Mouse (Mus musculus) embryonic facial prominence, embryonic 13.5 days (tissue): ENCODE measurements around the gene Ikzf4. TPM values are rescaled to one million over a fixed set of nuclear protein-coding genes. Genes with fewer than 3 reads are reported as not detected.
A peak's percentile ranks its signal among the peaks of the same experiment; 100 is the strongest.

Experiments
- ATAC-seq: fragments of 200-750 bp; cut with Nextera tagmentation; 2 replicates; pipeline ENCODE4 v1.8.0; 2017; ENCODE audit warnings: low read depth; ENCODE audit not compliant: insufficient number of reproducible peaks, insufficient read depth, low FRiP score, low TSS enrichment
- H3K27ac ChIP-seq: fragments of 300-500 bp; sonication (generic); 2 replicates; pipeline ENCODE4 v1.5.1; 2015; ENCODE audit warnings: moderate library complexity, mild to moderate bottlenecking, inconsistent platforms
- H3K27me3 ChIP-seq: fragments of 300-500 bp; sonication (generic); 2 replicates; pipeline ENCODE4 v1.6.1; 2015; ENCODE audit warnings: mild to moderate bottlenecking, inconsistent platforms
- H3K36me3 ChIP-seq: fragments of 300-500 bp; sonication (generic); 2 replicates; pipeline ENCODE4 v1.6.1; 2015; ENCODE audit warnings: mild to moderate bottlenecking, inconsistent platforms
- H3K4me1 ChIP-seq: fragments of 300-500 bp; sonication (generic); 2 replicates; pipeline ENCODE4 v1.6.1; 2015; ENCODE audit warnings: inconsistent platforms
- H3K4me2 ChIP-seq: fragments of 300-500 bp; sonication (generic); 2 replicates; pipeline ENCODE4 v1.6.1; 2015; ENCODE audit warnings: moderate library complexity, mild to moderate bottlenecking, inconsistent platforms
- H3K4me3 ChIP-seq: fragments of 300-500 bp; sonication (generic); 2 replicates; pipeline ENCODE4 v1.5.1; 2015; ENCODE audit warnings: mild to moderate bottlenecking, inconsistent platforms
- H3K9ac ChIP-seq: fragments of 300-500 bp; sonication (generic); 2 replicates; pipeline ENCODE4 v1.6.1; 2015; ENCODE audit warnings: mild to moderate bottlenecking, inconsistent platforms
- H3K9me3 ChIP-seq: fragments of 300-500 bp; sonication (generic); 2 replicates; pipeline ENCODE4 v1.6.1; 2016; ENCODE audit warnings: inconsistent platforms
- WGBS: fragments of 180-500 bp; shearing (Covaris S2); methylation state at CpG from one replicate; pipeline ENCODE4 v1.1.7; 2015; ENCODE audit warnings: mixed read lengths; 5-methylcytosine and 5-hydroxymethylcytosine counted together
- polyA plus RNA-seq: library from polyadenylated mRNA; unstranded; fragments of >200 nt; fragmentation: Nextera tagmentation; extraction: Ambion mirVana; gene quantifications from 2 replicates; pipeline ENCODE4 v1.2.1, GENCODE M21; 2015

The Ikzf4 gene
- 5.3 and 5.5 TPM in 2 replicates for polyA plus RNA-seq

DNA sequence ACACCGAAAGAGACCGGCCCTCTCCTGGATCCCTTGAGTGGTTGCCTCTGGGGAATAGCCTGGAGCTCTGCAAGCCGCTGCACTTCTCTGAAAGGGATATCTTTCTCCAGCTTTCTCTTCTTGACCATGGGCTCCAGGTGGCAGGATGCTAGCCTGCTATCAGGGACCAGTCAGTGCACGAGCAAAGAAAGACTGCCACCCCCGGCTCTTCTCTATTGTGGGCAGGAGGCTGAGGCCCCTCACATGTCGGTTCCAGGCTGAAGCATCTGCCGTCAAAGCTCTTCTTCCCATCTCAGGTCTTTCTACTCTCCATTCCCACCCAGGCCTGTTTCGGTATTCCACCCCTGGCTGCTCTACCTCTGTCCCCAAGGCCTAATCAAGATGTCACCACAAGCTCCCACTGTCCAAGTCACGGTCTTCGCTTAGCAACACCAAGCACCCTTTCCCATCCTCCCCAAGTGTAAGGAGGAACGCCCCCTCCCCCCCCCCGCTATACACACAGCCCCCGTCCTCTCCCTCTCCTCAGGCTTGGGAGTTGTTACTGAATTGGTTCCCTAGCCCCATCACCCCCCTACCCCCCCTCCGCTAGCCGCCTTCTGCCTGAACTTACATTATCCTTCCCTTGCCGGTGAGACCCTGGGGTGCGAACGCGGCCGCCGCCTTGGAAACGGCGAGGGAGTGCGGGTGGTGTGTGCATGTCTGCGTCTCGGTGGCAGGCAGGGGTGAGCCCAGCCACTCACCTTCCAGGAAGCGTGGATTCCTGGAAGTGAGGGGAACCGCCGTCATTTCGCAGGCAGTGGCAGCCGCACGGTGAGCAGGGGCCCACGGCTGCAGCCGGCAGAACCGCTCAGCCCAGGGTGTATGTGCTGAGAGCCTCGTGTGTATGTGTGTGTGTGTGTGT is at the start of gene Ikzf4:
TSS of gene Ikzf4 (minus strand) at position 881 of the 901 bp plus-strand sequence.
- Histone ChIP-seq H3K9me3 (no peaks in the 10 kb centered on the region), H3K36me3 (peaks cover 18% of the 10 kb centered on the region), H3K27me3 (no peaks in the 10 kb centered on the region), H3K4me2 (peak within 1 kb of the TSS; percentile 75), H3K4me3 (peak within 1 kb of the TSS; percentile 57), H3K27ac (peak within 1 kb of the TSS; percentile 80), H3K4me1 (peaks cover 25% of the 10 kb centered on the region), H3K9ac (peak within 1 kb of the TSS; percentile 79)
- peak; percentile 68 for ATAC-seq
- 2% methylated on average over 36 of the region's 36 CpGs for WGBS

DNA sequence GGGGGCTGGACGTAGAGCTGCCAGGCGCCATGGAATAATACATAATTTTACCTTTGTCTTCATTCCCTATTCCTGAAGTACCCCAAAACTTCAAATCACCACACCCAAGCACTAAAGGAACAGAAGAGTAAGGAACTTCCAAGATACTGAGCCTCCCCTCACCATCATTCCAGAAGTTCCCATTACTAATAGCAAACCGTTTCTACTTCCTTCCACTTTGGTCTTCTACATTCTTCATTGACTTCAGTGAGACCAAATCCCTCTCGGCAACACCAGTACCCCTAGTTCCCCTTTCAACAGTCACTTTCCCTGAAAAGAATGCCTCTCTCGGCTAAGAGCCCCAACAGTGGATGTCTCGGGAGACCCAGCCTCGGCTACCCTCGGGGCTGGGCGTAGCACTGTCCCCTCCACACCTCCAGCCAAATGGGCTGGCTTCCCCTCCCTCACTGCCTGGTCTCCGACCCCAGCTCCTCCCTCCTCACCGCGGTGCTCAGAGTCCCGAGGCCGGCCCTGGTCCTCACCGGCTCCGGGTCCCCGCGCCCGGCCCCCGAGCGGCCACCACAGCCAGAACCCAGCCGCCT is 49.7 kb upstream of the Ikzf4 start:
- H3K4me1 ChIP-seq: peaks cover 12% of the 10 kb centered on the region
- no peaks in the 10 kb centered on the region for H3K9me3 ChIP-seq
- H3K27me3 ChIP-seq: no peaks in the 10 kb centered on the region
- peak overlapping the region; percentile 99 for H3K27ac ChIP-seq
- peak overlapping the region; percentile 96 for H3K9ac ChIP-seq
- no peak for ATAC-seq
- H3K4me3 ChIP-seq: peak overlapping the region; percentile 97
- 2% methylated on average over 22 of the region's 22 CpGs for WGBS
- peak overlapping the region; percentile 70 for H3K4me2 ChIP-seq
- H3K36me3 ChIP-seq: peaks cover 24% of the 10 kb centered on the region

DNA sequence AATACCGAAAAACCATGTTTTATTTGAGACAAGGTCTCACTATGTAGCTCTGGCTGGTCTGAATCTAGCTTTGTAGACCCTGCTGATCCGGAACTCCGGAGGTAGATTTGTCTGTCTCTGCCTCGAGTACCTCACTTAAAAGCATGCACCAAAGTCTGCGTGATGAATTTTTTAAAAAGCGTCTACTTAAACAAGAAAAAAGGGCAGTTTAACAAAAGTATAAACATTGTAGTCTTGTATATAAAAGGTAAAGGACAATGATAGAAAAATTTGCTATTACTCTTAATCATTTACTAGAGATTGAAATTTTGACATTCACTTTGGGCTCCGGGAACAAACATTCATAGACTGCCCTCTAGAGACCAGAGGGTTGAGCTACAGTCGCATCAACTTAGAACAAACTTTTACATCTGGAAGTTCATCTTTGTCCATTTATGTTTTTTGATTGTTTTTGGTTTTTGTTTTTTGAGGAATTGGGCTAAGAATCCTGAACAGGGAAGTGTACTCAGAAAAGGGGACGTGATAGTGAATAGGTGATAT is 28.7 kb upstream of the Ikzf4 start:
- Histone ChIP-seq H3K27ac (peak overlapping the region; percentile 34; the same call in 1 of the 2 replicates), H3K4me1 (peaks cover 13% of the 10 kb centered on the region), H3K9ac (peak overlapping the region; percentile 77), H3K36me3 (peaks cover 22% of the 10 kb centered on the region), H3K27me3 (no peaks in the 10 kb centered on the region), H3K9me3 (no peaks in the 10 kb centered on the region), H3K4me2 (peak overlapping the region; percentile 92), H3K4me3 (peak overlapping the region; percentile 65)
- WGBS: 4% methylated on average over 9 of the region's 9 CpGs
- no peak for ATAC-seq

DNA sequence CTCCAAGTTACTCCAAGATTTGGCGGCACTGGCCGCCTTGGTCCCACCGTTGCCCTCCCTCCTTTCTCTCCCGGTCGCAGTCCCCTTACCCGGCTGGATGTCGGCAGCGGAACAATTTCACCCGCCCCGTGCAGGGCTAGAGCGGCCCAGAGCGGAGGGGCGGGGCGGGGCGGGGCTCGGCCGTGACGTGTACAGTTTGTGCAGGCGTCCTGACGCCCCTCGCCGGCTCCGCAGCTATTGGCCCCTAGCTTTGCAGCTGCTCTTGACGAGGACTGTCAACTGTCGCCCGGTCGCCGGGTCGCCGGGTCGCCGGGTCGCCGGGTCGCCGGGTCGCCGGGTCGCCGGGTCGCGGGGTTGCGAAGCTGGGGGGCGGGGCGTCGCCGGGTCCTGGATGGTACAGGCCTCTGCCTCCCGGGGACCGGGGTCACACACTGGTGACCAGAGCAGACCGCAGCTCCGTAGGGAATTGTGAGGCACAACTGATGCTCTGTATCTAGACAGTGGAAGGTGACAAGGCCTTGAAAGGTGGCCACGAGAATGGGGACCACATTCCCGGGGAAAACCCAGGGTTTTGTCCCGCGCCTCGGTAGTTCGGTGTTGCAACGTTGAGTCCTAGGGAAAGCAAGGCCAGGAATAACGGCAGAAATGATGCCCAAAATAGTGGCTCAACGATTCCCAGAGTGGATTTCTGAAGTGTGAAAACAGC is 28.1 kb upstream of the Ikzf4 start, which contains the start of gene Suox:
TSS of gene Suox (minus strand) at position 311 of the 706 bp plus-strand sequence.
- peak within 1 kb of the TSS; percentile 77 for H3K9ac ChIP-seq
- WGBS: under 1% methylated on average over 60 of the region's 60 CpGs
- ATAC-seq: peak; percentile 86

DNA sequence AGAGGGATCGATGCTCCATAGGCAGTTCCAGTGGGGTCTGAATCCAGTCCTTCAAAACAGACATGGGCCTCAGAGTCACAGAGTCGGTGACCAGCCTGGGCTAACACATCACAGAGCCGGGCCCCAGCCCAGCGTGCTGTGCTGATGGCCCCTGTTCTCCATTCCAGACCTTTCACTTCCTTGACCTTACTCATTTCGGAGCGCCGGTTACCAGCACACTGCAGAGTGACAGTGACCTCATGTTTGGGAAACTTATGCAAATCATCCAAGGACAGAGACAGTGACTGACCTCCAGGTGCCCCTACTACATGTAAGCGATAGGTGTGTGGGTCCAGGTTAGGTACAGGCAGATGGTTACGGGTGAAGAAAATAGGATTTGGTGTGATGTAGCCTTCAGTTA is 25.4 kb upstream of the Ikzf4 start:
- H3K27ac ChIP-seq: no peak overlapping the region
- H3K27me3 ChIP-seq: no peaks in the 10 kb centered on the region
- 93% methylated on average over 9 of the region's 9 CpGs for WGBS
- no peaks in the 10 kb centered on the region for H3K9me3 ChIP-seq
- no peak overlapping the region for H3K4me2 ChIP-seq
- peaks cover 10% of the 10 kb centered on the region for H3K36me3 ChIP-seq
- 0 out of 2 replicates have a peak overlapping the region, but pooled peaks have one; percentile 32 for H3K9ac ChIP-seq
- ATAC-seq: no peak
- H3K4me3 ChIP-seq: no peak overlapping the region
- peaks cover 25% of the 10 kb centered on the region for H3K4me1 ChIP-seq

More for the DNA sequence above, 28.1 kb upstream of the Ikzf4 start, which contains the start of gene Suox:
- peaks cover 16% of the 10 kb centered on the region for H3K36me3 ChIP-seq
- H3K4me3 ChIP-seq: peak within 1 kb of the TSS; percentile 65
- no peaks in the 10 kb centered on the region for H3K9me3 ChIP-seq
- H3K27me3 ChIP-seq: no peaks in the 10 kb centered on the region
- peak within 1 kb of the TSS; percentile 92 for H3K4me2 ChIP-seq
- peaks cover 16% of the 10 kb centered on the region for H3K4me1 ChIP-seq
- peak within 1 kb of the TSS; percentile 34 for H3K27ac ChIP-seq

DNA sequence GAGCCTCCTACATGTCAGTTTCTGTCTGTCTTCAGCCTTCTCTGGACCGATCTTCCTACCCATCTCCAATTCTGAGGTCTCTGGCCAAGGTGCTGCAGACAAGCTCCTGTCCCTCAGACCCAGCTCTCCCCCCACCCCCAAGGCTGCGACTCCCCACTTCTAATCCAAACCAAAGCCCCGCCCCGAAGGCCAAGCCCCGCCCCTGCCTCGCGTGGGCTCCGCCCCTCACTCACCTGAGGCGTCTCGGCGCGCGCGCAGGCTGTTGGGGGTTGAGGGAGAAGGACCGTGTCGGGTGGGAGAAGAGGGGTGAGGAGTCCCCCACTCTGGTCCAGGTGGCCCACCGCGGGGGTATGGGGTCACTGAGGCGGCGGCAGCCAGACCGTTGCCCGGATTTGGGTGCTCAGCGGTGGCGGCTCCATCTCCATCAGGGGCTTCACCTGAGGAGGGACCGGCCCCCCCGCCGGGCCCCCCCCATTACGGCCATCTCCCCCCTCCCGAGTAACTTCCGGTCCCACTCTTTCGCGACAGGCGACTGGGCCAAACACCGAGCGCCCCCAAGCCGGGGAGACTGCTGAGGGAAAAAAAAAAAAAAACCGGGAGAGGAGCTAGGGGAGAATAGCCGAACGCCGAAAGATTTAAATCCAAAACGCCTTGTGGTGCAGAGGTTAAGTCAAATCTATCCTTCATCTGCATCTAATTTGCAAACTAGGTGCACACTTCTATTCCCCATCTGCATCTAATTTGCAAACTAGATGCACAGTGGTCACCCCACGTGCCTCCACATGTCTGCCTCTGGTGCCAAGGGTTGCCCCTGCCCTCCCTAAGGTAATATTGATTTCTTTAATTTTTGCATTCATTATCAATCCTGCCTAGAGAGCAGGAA is 23.2 kb upstream of the Ikzf4 start:
- Histone ChIP-seq H3K9ac (peak overlapping the region; percentile 83), H3K4me3 (peak overlapping the region; percentile 78), H3K4me2 (peak overlapping the region; percentile 68), H3K36me3 (peaks cover 9% of the 10 kb centered on the region), H3K27ac (peak overlapping the region; percentile 96), H3K4me1 (peaks cover 25% of the 10 kb centered on the region), H3K27me3 (no peaks in the 10 kb centered on the region), H3K9me3 (no peaks in the 10 kb centered on the region)
- ATAC-seq: peak; percentile 72; the same call in 1 of the 2 replicates
- WGBS: under 1% methylated on average over 42 of the region's 42 CpGs

DNA sequence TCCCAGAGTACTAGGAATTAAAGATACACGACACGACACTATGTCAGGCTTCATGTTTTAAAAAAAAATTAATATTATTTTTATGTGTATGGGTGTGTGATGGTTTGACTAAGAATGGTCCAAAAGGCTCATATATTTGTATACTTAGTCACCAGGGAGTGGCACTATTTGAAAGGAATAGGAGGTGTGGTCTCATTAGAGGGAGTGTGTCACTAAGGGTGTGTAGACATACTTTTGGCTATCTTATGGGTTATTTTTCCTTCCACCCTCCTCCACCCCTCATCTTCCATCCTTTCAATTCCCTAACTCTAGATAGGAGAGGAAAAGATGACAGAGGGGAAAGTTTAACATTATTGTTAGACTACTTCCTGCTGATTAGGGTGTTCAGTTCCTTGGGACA is 20.0 kb upstream of the Ikzf4 start:
- no peak overlapping the region for H3K4me3 ChIP-seq
- 0 out of 2 replicates have a peak, but pooled peaks cover 15% of the 10 kb centered on the region for H3K4me1 ChIP-seq
- ATAC-seq: no peak
- H3K27me3 ChIP-seq: no peaks in the 10 kb centered on the region
- H3K36me3 ChIP-seq: no peaks in the 10 kb centered on the region; the same call in 1 of the 2 replicates
- WGBS: 95% methylated on average over 2 of the region's 2 CpGs
- no peak overlapping the region for H3K9ac ChIP-seq
- H3K4me2 ChIP-seq: no peak overlapping the region
- H3K27ac ChIP-seq: no peak overlapping the region
- H3K9me3 ChIP-seq: no peaks in the 10 kb centered on the region

DNA sequence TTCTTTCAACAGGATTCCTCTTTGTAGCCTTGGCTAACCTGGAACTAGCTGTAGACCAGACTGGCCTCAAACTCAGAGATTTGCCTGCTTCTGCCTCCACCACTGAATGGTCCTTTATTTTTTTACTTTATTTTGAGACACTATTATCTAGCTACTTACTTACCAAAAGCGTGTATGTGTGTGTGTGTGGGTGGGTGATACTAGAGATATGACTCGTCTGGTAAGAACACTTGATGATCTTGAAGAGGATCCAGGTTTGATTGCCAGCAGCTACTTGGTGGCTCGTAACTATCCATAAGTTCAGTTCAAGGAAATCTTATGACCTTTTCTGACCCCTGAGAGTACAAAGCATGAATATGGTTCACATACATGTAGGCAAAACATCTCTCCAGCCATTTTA is 19.5 kb upstream of the Ikzf4 start:
- Histone ChIP-seq H3K27ac (no peak overlapping the region), H3K4me2 (no peak overlapping the region), H3K27me3 (no peaks in the 10 kb centered on the region), H3K4me1 (0 out of 2 replicates have a peak, but pooled peaks cover 15% of the 10 kb centered on the region), H3K36me3 (no peaks in the 10 kb centered on the region), H3K9ac (no peak overlapping the region), H3K4me3 (no peak overlapping the region), H3K9me3 (no peaks in the 10 kb centered on the region)
- 86% methylated on average over 3 of the region's 3 CpGs for WGBS
- no peak for ATAC-seq

DNA sequence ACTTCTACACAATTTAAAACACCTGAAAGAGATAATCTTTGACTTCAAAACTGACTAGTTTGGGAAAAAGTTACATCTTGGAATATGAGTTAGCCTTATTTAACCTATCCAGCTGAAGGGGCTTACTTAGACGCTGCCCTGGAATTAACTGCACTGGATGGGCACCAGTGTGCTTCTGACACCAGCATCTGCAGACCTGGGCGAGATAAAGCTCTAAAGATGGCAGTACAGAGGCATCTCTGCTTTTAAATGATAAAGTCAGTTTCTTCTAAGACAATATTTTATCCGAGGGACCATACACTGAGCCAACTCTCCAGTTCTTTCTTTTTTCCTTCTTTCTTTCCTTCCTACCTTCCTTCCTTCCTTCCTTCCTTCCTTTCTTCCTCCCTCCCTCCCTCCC is 19.0 kb upstream of the Ikzf4 start:
- no peak overlapping the region for H3K27ac ChIP-seq
- no peak for ATAC-seq
- no peaks in the 10 kb centered on the region for H3K9me3 ChIP-seq
- H3K4me1 ChIP-seq: 0 out of 2 replicates have a peak, but pooled peaks cover 15% of the 10 kb centered on the region
- H3K4me3 ChIP-seq: no peak overlapping the region
- H3K27me3 ChIP-seq: no peaks in the 10 kb centered on the region
- H3K9ac ChIP-seq: no peak overlapping the region
- H3K4me2 ChIP-seq: no peak overlapping the region
- no peaks in the 10 kb centered on the region for H3K36me3 ChIP-seq
- WGBS: 63% methylated on average over 3 of the region's 3 CpGs

DNA sequence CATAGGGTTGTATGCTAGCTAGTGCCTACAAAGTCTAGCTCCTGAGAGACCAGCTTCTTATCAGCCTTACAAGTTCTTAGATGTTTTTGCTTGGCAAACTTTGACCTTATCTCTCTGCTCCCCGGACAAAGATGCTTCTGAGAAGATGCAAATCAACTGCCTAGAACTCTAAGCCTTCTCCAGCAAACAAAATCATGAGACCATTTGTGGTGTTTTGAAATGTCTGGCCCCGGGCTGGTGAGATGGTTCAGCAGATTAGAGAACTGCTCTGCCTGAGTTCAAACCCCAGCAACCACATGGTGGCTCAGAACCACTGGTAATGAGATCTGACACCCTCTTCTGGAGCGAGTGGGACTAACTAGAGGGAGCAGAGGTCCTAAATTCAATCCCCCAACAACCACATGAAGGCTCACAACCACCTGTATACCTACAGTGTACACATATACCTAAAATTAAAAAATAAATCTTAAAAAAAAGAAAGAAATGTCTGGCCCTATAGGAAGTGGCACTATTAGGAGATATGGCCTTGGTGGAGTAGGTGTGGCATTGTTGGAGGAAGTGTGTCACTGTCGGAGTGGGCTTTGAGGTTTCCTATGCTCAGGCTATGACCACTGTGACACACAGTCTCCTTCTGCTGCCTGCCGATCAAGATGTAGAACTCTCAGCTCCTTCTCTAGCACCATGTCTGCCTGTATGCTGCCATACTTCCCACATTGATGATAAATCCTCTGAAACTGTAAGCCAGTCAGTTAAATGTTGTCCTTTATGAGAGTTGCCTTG is 17.8 kb upstream of the Ikzf4 start:
- Histone ChIP-seq H3K9ac (no peak overlapping the region), H3K9me3 (no peaks in the 10 kb centered on the region), H3K27ac (no peak overlapping the region), H3K4me3 (no peak overlapping the region), H3K4me1 (0 out of 2 replicates have a peak, but pooled peaks cover 9% of the 10 kb centered on the region), H3K27me3 (no peaks in the 10 kb centered on the region), H3K4me2 (no peak overlapping the region), H3K36me3 (no peaks in the 10 kb centered on the region)
- WGBS: 62% methylated on average over 5 of the region's 5 CpGs
- no peak for ATAC-seq
